Mouse (Mus musculus) cerebellum, adult 2 months (tissue): ENCODE data around the gene Gna12.

Experiments
- CTCF ChIP-seq: fragments of 200-500 bp; IDR thresholded peaks from 2 replicates; pipeline ENCODE4 v1.5.1; 2011; ENCODE audit warnings: low read depth, mild to moderate bottlenecking, control low read depth, low read length, moderate library complexity, borderline replicate concordance; ENCODE audit not compliant: insufficient read depth
- POLR2A ChIP-seq: fragments of 200-500 bp; IDR thresholded peaks from 2 replicates; pipeline ENCODE4 v1.6.1; 2011; ENCODE audit warnings: low read length, control low read depth, borderline replicate concordance; ENCODE audit not compliant: insufficient read depth

DNA sequence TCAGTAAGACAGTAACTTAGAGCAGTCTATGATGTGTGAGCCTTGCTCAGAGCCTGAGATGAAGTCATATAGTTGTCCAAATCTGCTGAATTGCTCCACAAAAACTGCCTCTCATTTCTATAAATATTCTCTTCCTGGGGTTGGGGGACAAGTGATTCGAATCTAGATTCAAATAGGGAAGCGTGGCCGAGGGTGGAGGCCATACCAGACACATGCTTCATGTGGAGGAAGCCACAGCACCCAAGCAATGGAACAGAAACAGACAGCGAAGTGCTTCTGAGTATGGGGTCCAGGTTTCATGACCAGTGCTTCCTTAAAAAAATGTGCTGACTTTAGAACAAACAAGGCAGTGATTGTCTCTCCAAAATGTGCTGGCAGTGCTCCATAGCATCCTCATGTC, 11.7 kb upstream of the Gna12 start:
- TF ChIP-seq CTCF, result no peak
- no peak for TF ChIP-seq POLR2A
